Mouse (Mus musculus) embryonic facial prominence, embryonic 11.5 days (tissue): Measurements from ENCODE around the gene Ergic1. TPM values are rescaled to one million over a fixed set of nuclear protein-coding genes. Genes with fewer than 3 reads are reported as not detected.

ENCODE experiments used
- ATAC-seq: fragments of 200-750 bp; cut with Nextera tagmentation; replicated peaks from 2 replicates; pipeline ENCODE4 v1.8.0; 2017; ENCODE audit warnings: low read depth; ENCODE audit not compliant: insufficient number of reproducible peaks, low FRiP score, low TSS enrichment
- DNase-seq: peaks from one replicate; pipeline ENCODE4 v3.0.0-alpha.2; 2015; ENCODE audit warnings: low spot score
- H3K27ac ChIP-seq: fragments of 300-500 bp; sonication (generic); replicated peaks from 2 replicates; pipeline ENCODE4 v1.5.1; 2014; ENCODE audit warnings: mild to moderate bottlenecking, low read depth, low read length, control low read depth
- H3K27me3 ChIP-seq: fragments of 300-500 bp; sonication (generic); 2 replicates; pipeline ENCODE4 v1.6.1; 2014; ENCODE audit warnings: mild to moderate bottlenecking, low read length, moderate library complexity, mixed read lengths; ENCODE audit not compliant: control insufficient read depth, insufficient read depth
- H3K36me3 ChIP-seq: fragments of 300-500 bp; sonication (generic); replicated peaks from 2 replicates; pipeline ENCODE4 v1.6.1; 2014; ENCODE audit warnings: low read depth, mild to moderate bottlenecking, low read length, moderate library complexity, mixed read lengths; ENCODE audit not compliant: control insufficient read depth, insufficient read depth
- H3K4me1 ChIP-seq: fragments of 300-500 bp; sonication (generic); 2 replicates; pipeline ENCODE4 v1.6.1; 2014; ENCODE audit warnings: low read length, mixed read lengths; ENCODE audit not compliant: control insufficient read depth, insufficient read depth
- H3K4me2 ChIP-seq: fragments of 300-500 bp; sonication (generic); 2 replicates; pipeline ENCODE4 v1.6.1; 2014; ENCODE audit warnings: low read depth, mild to moderate bottlenecking, control low read depth, low read length, moderate library complexity
- H3K4me3 ChIP-seq: fragments of 300-500 bp; sonication (generic); 2 replicates; pipeline ENCODE4 v1.5.1; 2014; ENCODE audit warnings: low read depth, low read length, control low read depth
- H3K9ac ChIP-seq: fragments of 300-500 bp; sonication (generic); replicated peaks from 2 replicates; pipeline ENCODE4 v1.6.1; 2014; ENCODE audit warnings: mild to moderate bottlenecking, control low read depth, low read length
- H3K9me3 ChIP-seq: fragments of 300-500 bp; sonication (generic); replicated peaks from 2 replicates; pipeline ENCODE4 v1.6.1; 2016; ENCODE audit warnings: mild to moderate bottlenecking, low read length, inconsistent platforms, mixed read lengths; ENCODE audit not compliant: control insufficient read depth
- WGBS: fragments of 180-500 bp; shearing (Covaris S2); extraction: QIAGEN DNeasy Blood & Tissue Kit; methylation state at CpG from one replicate; pipeline ENCODE4 v1.1.7; 2014; 5-methylcytosine and 5-hydroxymethylcytosine counted together
- polyA plus RNA-seq: library from polyadenylated mRNA; unstranded; fragments of >200 nt; fragmentation: Nextera tagmentation; extraction: Ambion mirVana; gene quantifications from 2 replicates; pipeline ENCODE4 v1.2.1, GENCODE M21; 2014

Ergic1 gene
- polyA plus RNA-seq, 1 experiment from 2014 or later, result 138 TPM

DNA sequence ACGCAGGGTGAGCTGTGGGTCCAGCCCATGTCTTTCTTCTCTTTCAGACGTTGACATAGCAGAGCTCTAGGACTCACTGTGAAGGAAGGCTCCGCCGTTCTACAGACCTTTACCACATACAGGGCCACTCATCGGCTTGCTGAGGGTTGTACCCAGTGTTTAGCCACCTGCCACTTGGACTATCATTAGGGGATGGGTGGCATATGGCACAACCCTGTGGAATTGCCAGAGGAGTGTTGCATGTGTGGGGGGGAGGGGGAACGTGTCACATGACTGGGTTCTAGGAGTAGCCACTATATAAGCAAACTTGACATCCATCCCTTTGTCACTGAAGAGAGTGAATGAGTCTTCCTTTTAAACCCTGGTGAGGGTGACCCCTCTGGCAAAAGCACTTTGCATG lies 2.2 kb downstream of the Ergic1 start:
- 93% methylated on average over 6 of the region's 6 CpGs for WGBS
- DNase-seq (no peak), ATAC-seq (no peak)
- Histone ChIP-seq H3K9ac (no peak overlapping the region), H3K27me3 (no peaks in the 10 kb centered on the region), H3K9me3 (no peaks in the 10 kb centered on the region), H3K4me1 (peaks cover 5% of the 10 kb centered on the region), H3K4me2 (no peak overlapping the region), H3K4me3 (no peak overlapping the region), H3K36me3 (peaks cover 6% of the 10 kb centered on the region), H3K27ac (no peak overlapping the region)

DNA sequence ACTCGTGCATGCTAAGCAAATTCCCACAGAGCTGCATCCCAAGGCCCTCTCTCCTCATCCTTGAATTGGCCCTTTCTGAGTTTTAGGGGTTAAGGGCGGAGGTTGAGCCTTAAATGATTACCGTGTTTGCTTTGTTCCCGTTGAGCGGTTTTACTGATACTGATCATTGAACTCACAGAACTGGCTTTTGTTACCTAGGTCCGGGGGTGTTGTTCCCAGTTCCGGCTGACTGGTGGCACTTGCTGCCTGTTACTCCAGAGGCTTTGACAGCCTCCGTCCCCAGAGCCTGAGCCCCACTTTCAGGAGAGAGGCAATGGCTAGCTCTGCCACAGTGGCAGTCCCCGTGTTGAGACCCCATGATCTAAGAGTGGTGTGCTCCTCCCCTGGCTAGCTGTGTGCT lies 3.1 kb downstream of the Ergic1 start:
- no peaks in the 10 kb centered on the region for H3K9me3 ChIP-seq
- H3K4me2 ChIP-seq, result no peak overlapping the region
- ATAC-seq, result no peak

DNA sequence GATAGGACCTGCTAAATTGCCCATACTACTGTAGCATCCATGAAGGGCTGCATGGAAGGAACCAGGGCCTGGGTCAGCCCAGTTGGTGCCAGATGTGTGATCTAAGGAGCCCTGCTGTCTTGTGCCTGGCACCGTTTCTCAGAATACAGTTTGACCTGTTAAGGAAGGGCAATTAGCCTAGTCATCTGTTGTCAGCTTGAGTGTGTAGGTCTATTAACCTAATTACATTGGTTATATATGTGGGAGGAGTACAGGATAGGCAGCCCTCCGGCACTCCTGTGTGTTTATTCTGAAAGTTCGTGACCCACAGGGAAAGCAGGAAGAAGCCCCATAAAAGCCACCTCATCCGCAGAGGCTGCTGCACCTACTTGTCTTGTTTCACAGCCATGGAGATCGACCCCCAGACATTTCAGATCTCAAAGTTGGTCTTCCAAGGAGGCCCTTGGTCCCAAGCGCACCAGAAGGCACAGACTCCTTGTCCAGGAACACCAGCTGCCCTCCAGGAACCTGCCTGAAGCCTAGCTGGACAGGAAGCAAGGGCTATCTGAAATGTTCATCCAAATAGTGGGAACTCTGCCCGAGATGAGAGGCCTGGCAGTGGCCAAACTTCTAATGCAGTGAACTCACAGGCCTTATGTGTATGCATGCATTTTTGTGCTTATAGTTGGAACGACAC lies 6.0 kb downstream of the Ergic1 start:
- peaks cover 7% of the 10 kb centered on the region for H3K36me3 ChIP-seq
- H3K4me1 ChIP-seq, result peaks cover 5% of the 10 kb centered on the region
- H3K4me2 ChIP-seq, result no peak overlapping the region

More for the DNA sequence above, 3.1 kb downstream of the Ergic1 start:
- H3K4me3 ChIP-seq, result no peak overlapping the region
- DNase-seq, result no peak
- no peak overlapping the region for H3K27ac ChIP-seq
- H3K4me1 ChIP-seq, result peaks cover 5% of the 10 kb centered on the region
- 64% methylated on average over 9 of the region's 9 CpGs for WGBS
- H3K36me3 ChIP-seq, result peaks cover 7% of the 10 kb centered on the region
- no peaks in the 10 kb centered on the region for H3K27me3 ChIP-seq
- no peak overlapping the region for H3K9ac ChIP-seq

GRCm38 (mm10) chr17:26567818-26568173 lies 6.5 kb downstream of the Ergic1 start:
- no peak overlapping the region for H3K4me3 ChIP-seq
- ATAC-seq (no peak), DNase-seq (no peak)
- H3K9ac ChIP-seq, result no peak overlapping the region
- H3K27ac ChIP-seq, result no peak overlapping the region
- H3K4me1 ChIP-seq, result peaks cover under 1% of the 10 kb centered on the region; the same call in 1 of the 2 replicates
- no peak overlapping the region for H3K4me2 ChIP-seq
- H3K27me3 ChIP-seq, result no peaks in the 10 kb centered on the region
- WGBS, result 97% methylated on average over 4 of the region's 4 CpGs
- no peaks in the 10 kb centered on the region for H3K9me3 ChIP-seq
- peaks cover 7% of the 10 kb centered on the region for H3K36me3 ChIP-seq

More for the DNA sequence above, 6.0 kb downstream of the Ergic1 start:
- DNase-seq, result no peak
- Histone ChIP-seq H3K27me3 (no peaks in the 10 kb centered on the region), H3K9ac (no peak overlapping the region), H3K27ac (no peak overlapping the region), H3K9me3 (no peaks in the 10 kb centered on the region), H3K4me3 (no peak overlapping the region)
- ATAC-seq, result no peak
- 83% methylated on average over 8 of the region's 8 CpGs for WGBS

DNA sequence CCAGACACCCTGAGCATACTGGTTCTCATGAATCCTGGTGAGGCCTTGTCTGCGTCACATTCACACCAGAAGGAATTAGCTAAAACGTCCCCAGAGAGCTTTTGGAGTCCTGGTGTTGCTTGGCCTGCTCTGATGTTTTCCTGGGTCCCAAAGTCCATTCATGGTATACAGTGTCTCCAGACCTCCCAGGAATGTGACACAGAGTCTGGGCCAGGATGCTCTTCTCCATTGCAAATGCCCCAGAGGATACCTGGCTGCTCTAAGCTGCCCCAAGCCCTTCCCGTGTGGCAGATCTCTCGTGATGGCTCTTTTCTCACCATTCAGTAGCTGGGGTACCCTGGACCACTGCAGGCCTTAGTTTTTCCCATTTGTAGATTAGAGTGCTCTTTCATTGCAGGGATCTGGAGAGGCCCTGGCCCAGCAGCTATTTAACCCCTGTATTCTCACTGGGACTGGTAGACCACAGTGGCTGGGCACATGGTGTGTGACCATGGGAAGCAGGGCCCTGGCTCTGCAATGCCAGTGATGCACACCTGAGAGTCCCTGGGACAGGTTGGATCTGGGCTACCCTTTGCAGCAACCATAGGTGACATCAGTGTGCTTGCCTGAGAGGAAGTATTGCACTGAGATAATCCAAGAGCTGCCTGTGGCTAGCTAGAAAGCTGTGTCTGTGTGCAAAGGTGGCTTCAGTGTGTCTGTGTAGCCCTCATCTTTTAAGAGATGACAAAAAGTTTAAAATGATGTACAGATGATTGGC lies 8.5 kb downstream of the Ergic1 start:
- Histone ChIP-seq H3K9me3 (no peaks in the 10 kb centered on the region), H3K27ac (no peak overlapping the region), H3K4me3 (no peak overlapping the region), H3K27me3 (no peaks in the 10 kb centered on the region), H3K4me1 (no peaks in the 10 kb centered on the region), H3K9ac (no peak overlapping the region), H3K36me3 (peaks cover 7% of the 10 kb centered on the region), H3K4me2 (no peak overlapping the region)
- ATAC-seq (no peak), DNase-seq (no peak)
- WGBS, result 85% methylated on average over 4 of the region's 4 CpGs

- WGBS, result 88% methylated on average over 11 of the region's 11 CpGs
- Histone ChIP-seq H3K4me2 (no peak overlapping the region), H3K4me1 (no peaks in the 10 kb centered on the region), H3K9me3 (no peaks in the 10 kb centered on the region), H3K4me3 (no peak overlapping the region), H3K27me3 (no peaks in the 10 kb centered on the region), H3K27ac (no peak overlapping the region), H3K36me3 (peaks cover 7% of the 10 kb centered on the region), H3K9ac (no peak overlapping the region)
- ATAC-seq (no peak), DNase-seq (no peak)
Measured at GRCm38 (mm10) chr17:26570651-26571118, 9.4 kb downstream of the Ergic1 start.

GRCm38 (mm10) chr17:26571377-26571776 lies 10.1 kb downstream of the Ergic1 start:
- WGBS, result 81% methylated on average over 3 of the region's 3 CpGs
- Histone ChIP-seq H3K36me3 (peaks cover 7% of the 10 kb centered on the region), H3K27me3 (no peaks in the 10 kb centered on the region), H3K4me1 (no peaks in the 10 kb centered on the region), H3K4me3 (no peak overlapping the region), H3K4me2 (no peak overlapping the region), H3K9ac (no peak overlapping the region), H3K27ac (no peak overlapping the region), H3K9me3 (no peaks in the 10 kb centered on the region)
- DNase-seq, result no peak
- ATAC-seq, result no peak

- Histone ChIP-seq H3K4me1 (no peaks in the 10 kb centered on the region), H3K9ac (no peak overlapping the region), H3K36me3 (peaks cover 7% of the 10 kb centered on the region), H3K27me3 (no peaks in the 10 kb centered on the region), H3K9me3 (no peaks in the 10 kb centered on the region), H3K27ac (no peak overlapping the region), H3K4me2 (no peak overlapping the region), H3K4me3 (no peak overlapping the region)
- no peak for ATAC-seq
- DNase-seq, result no peak
- WGBS, result 91% methylated on average over 11 of the region's 11 CpGs
Measured at GRCm38 (mm10) chr17:26572265-26572664, 11.0 kb downstream of the Ergic1 start.
